Mouse (Mus musculus) E14TG2a.4 (cell line): ENCODE data around the gene Ccr7.

Source experiments
- CTCF ChIP-seq: conservative IDR thresholded peaks from 2 replicates; pipeline ENCODE4 v1.5.1; 2014; ENCODE audit warnings: low read length
- NANOG ChIP-seq: IDR thresholded peaks from 2 replicates; pipeline ENCODE4 v1.6.1; 2014; ENCODE audit warnings: borderline replicate concordance, low read length, mixed read lengths
- POU5F1 ChIP-seq: IDR thresholded peaks from 2 replicates; pipeline ENCODE4 v1.6.1; 2014; ENCODE audit warnings: low read length, borderline replicate concordance

GRCm38 (mm10) chr11:99182575-99182974 lies 27.7 kb upstream of the Ccr7 start:
- TF ChIP-seq CTCF (no peak), NANOG (no peak), POU5F1 (no peak)
